Mouse (Mus musculus): ENCODE measurements around the gene Oosp3.

The Oosp3 gene

GRCm38 (mm10) chr19:11696755-11697154 is at the start of gene Oosp3:
Oosp3 (plus strand) TSS chr19:11697055.
- DNase-seq (ENCODE audit: low spot score), result no peak

GRCm38 (mm10) chr19:11649564-11649963 is 47.3 kb upstream of the Oosp3 start:
- DNase-seq (ENCODE audit: low spot score), result no peak

GRCm38 (mm10) chr19:11659142-11659541 is 37.7 kb upstream of the Oosp3 start:
- no peak for DNase-seq (ENCODE audit: low spot score)

- DNase-seq (ENCODE audit: low spot score), result no peak
Measured at GRCm38 (mm10) chr19:11660459-11660858, 36.4 kb upstream of the Oosp3 start, which contains the start of gene Oosp2. Oosp2 (minus strand) TSS chr19:11660559.

- DNase-seq (ENCODE audit: low spot score), result no peak
Measured at GRCm38 (mm10) chr19:11661562-11661961, 35.3 kb upstream of the Oosp3 start.

GRCm38 (mm10) chr19:11690839-11691238 is 6.0 kb upstream of the Oosp3 start, which contains the start of gene Oosp1:
Oosp1 (minus strand) TSS chr19:11691150.
- no peak for DNase-seq (ENCODE audit: low spot score)

- DNase-seq (ENCODE audit: low spot score), result no peak
Measured at GRCm38 (mm10) chr19:11691454-11691853, 5.4 kb upstream of the Oosp3 start.

GRCm38 (mm10) chr19:11698342-11698741 is 1.5 kb downstream of the Oosp3 start:
- DNase-seq (ENCODE audit: low spot score), result no peak

GRCm38 (mm10) chr19:11712451-11712850 is 15.6 kb downstream of the Oosp3 start:
- DNase-seq (ENCODE audit: low spot score), result no peak

GRCm38 (mm10) chr19:11720071-11720470 is 23.2 kb downstream of the Oosp3 start:
- no peak for DNase-seq (ENCODE audit: low spot score)

GRCm38 (mm10) chr19:11723870-11724269 is 27.0 kb downstream of the Oosp3 start:
- no peak for DNase-seq (ENCODE audit: low spot score)

- DNase-seq (ENCODE audit: low spot score), result no peak
Measured at GRCm38 (mm10) chr19:11724275-11724674, 27.4 kb downstream of the Oosp3 start.

GRCm38 (mm10) chr19:11725915-11726314 is 29.1 kb downstream of the Oosp3 start:
- DNase-seq (ENCODE audit: low spot score), result no peak

GRCm38 (mm10) chr19:11727304-11727703 is 30.4 kb downstream of the Oosp3 start:
- no peak for DNase-seq (ENCODE audit: low spot score)

GRCm38 (mm10) chr19:11730278-11730677 is 33.4 kb downstream of the Oosp3 start:
- DNase-seq (ENCODE audit: low spot score), result no peak

GRCm38 (mm10) chr19:11736455-11736854 is 39.6 kb downstream of the Oosp3 start:
- no peak for DNase-seq (ENCODE audit: low spot score)

- DNase-seq (ENCODE audit: low spot score), result no peak
Measured at GRCm38 (mm10) chr19:11745680-11746079, 48.8 kb downstream of the Oosp3 start.

- DNase-seq (ENCODE audit: low spot score), result no peak
Measured at GRCm38 (mm10) chr19:11747298-11747697, 50.4 kb downstream of the Oosp3 start, which contains the start of gene Gif. Gif (plus strand) TSS chr19:11747554.
